Mouse (Mus musculus): ENCODE measurements around the gene Ankfy1. TPM values are rescaled to one million over a fixed set of nuclear protein-coding genes. Genes with fewer than 3 reads are reported as not detected.

Gene Ankfy1
- polyA plus RNA-seq, 1 experiment from 2014 or later = 26.8 TPM

DNA sequence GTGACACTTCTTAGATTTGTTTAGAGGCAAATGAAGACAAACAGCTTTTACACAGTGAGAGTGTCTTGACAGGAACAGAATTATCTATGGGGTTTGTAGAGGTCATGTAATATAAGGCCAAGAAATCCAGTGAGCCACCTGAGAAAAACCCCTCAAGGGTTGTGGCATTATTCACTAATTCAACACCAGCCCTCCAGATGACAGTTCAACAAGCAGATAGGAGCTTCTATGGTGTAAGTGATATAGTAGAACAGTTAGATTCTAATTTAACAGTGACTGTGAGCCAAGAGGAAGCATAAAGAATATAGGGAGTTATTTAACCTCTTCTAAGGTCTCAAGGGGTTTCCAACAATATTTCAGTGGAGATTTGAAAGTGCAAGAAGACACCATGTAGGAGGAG lies 108.3 kb downstream of the Ankfy1 start:
- no peaks in the 10 kb centered on the region for H3K27me3 ChIP-seq (replicated peaks)
- no peak overlapping the region for H3K27ac ChIP-seq
- peaks cover 8% of the 10 kb centered on the region for H3K4me1 ChIP-seq
- no peak overlapping the region for H3K9ac ChIP-seq
- ATAC-seq (ENCODE audit: low FRiP score, low read depth) = no peak
- H3K4me2 ChIP-seq (replicated peaks) = no peak overlapping the region
- H3K9me3 ChIP-seq = no peaks in the 10 kb centered on the region
- no peak overlapping the region for H3K4me3 ChIP-seq
- H3K36me3 ChIP-seq = no peaks in the 10 kb centered on the region

DNA sequence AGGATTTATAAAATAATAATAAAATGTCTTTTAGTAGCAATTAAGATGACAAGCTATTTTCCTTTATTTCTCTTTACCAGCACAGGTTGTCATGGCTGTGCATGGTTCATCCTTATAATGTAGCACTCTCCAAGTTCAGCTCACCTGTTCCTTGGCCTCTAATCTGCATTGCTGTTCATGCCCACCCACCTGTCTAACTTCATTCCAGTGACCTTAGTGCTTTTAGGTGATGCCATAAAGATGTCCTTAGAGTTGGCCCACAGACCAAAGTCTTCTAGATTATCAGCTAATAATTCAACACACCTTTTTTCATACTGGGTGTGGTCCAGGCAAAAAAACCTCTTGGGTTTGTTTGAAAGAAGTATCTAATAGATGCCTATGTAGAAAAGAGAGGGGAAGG lies 111.4 kb downstream of the Ankfy1 start:
- Histone ChIP-seq H3K36me3 (no peaks in the 10 kb centered on the region), H3K4me2 (replicated peaks) (no peak overlapping the region), H3K9ac (no peak overlapping the region), H3K27ac (no peak overlapping the region), H3K4me1 (peaks cover 8% of the 10 kb centered on the region), H3K4me3 (no peak overlapping the region), H3K27me3 (replicated peaks) (no peaks in the 10 kb centered on the region), H3K9me3 (no peaks in the 10 kb centered on the region)
- ATAC-seq (ENCODE audit: low FRiP score, low read depth) = no peak

DNA sequence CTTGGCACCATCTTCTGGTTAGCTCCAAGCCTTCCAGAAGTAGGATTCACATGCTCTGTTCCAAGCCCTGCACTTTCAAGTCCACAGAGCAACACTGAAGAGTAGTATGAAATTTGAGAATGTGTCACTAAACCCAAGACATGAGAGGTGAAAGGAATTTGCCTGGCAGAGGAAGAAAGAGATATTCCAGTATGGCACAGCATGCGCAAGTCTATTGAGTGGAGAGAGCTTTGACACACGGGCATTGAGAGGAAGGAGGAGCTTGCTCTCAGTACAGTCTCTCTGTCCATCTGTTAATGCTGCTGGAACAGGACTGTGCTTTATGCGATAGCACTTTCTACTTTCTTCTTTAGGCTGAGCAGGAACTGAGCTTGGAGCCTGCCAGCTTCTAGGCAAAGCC lies 113.2 kb downstream of the Ankfy1 start:
- Histone ChIP-seq H3K9me3 (no peaks in the 10 kb centered on the region), H3K4me2 (replicated peaks) (no peak overlapping the region), H3K4me1 (no peaks in the 10 kb centered on the region), H3K9ac (no peak overlapping the region), H3K27me3 (replicated peaks) (no peaks in the 10 kb centered on the region), H3K36me3 (no peaks in the 10 kb centered on the region), H3K4me3 (no peak overlapping the region), H3K27ac (no peak overlapping the region)
- ATAC-seq (ENCODE audit: low FRiP score, low read depth) = no peak
- 89% methylated on average over 3 of the region's 3 CpGs for WGBS

DNA sequence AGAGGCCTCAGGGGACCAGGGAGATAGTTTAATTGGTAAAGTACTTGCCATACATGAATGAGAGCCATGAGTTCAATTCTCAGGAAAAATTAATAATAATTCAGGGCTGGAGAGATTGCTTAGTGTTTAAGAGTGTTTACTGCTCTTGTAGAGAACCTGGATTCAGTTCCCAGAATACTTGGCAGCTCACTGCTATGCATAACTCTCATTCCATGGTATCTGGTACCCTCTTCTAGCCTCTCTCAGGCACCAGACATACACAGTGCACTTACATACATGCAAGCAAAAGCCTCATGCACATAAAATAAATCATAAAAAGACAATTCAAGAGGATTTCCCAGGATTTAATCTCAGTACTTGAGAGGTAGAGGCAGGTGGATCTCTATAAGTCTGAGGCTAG lies 114.8 kb downstream of the Ankfy1 start:
- no peak for ATAC-seq (ENCODE audit: low FRiP score, low read depth)
- H3K27ac ChIP-seq = no peak overlapping the region
- no peaks in the 10 kb centered on the region for H3K9me3 ChIP-seq
- no peaks in the 10 kb centered on the region for H3K4me1 ChIP-seq
- H3K27me3 ChIP-seq (replicated peaks) = no peaks in the 10 kb centered on the region
- no peak overlapping the region for H3K9ac ChIP-seq
- H3K4me2 ChIP-seq (replicated peaks) = no peak overlapping the region
- H3K36me3 ChIP-seq = no peaks in the 10 kb centered on the region
- H3K4me3 ChIP-seq = no peak overlapping the region

DNA sequence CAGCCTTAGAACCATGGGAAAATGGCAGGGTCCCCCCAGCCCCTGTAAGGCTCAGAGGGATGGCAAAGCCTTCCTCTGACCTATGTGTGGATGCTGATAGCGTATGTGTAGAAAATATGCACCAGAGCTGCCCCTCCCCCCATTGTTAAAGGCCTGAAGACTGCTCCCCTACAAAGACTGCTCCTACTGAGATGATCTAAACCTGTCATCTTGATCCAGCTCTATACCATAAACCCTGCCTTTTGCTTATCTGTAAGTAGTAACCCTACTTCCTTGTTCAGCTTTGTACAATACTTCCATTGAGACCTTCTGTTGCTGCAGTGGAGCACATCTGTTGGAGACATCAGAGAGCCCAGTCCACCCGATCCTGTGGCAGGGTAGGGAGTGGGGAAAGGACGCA lies 115.4 kb downstream of the Ankfy1 start:
- H3K4me3 ChIP-seq = no peak overlapping the region
- 84% methylated on average over 3 of the region's 3 CpGs for WGBS

DNA sequence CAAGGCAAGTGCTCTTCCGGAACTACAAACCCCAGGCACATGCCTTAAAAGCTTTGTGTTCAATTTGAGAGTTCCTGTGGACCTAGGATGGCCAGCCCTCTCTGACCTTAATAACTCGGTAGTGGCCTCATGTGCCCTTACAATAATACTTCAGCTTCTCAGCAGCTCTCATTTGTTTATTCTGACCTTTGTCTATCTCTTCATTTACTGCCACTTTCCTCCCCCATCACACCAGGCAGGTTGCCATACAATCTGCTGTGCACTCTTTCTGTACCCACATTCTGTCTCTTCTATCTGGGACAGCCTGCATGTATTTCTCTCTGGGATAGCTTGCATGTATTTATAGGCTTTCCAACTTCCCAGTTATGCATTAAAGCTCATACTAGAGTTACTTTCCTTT lies 116.8 kb downstream of the Ankfy1 start:
- Histone ChIP-seq H3K27ac (no peak overlapping the region), H3K9ac (no peak overlapping the region), H3K4me2 (replicated peaks) (no peak overlapping the region), H3K27me3 (replicated peaks) (no peaks in the 10 kb centered on the region), H3K9me3 (no peaks in the 10 kb centered on the region), H3K4me3 (no peak overlapping the region), H3K4me1 (no peaks in the 10 kb centered on the region), H3K36me3 (no peaks in the 10 kb centered on the region)
- ATAC-seq (ENCODE audit: low FRiP score, low read depth) = no peak
- WGBS = 77% methylated on average over 2 of the region's 2 CpGs

More for the DNA sequence above, 115.4 kb downstream of the Ankfy1 start:
- Histone ChIP-seq H3K27ac (no peak overlapping the region), H3K4me2 (replicated peaks) (no peak overlapping the region), H3K27me3 (replicated peaks) (no peaks in the 10 kb centered on the region), H3K9ac (no peak overlapping the region), H3K36me3 (no peaks in the 10 kb centered on the region), H3K9me3 (no peaks in the 10 kb centered on the region), H3K4me1 (no peaks in the 10 kb centered on the region)
- ATAC-seq (ENCODE audit: low FRiP score, low read depth) = no peak

DNA sequence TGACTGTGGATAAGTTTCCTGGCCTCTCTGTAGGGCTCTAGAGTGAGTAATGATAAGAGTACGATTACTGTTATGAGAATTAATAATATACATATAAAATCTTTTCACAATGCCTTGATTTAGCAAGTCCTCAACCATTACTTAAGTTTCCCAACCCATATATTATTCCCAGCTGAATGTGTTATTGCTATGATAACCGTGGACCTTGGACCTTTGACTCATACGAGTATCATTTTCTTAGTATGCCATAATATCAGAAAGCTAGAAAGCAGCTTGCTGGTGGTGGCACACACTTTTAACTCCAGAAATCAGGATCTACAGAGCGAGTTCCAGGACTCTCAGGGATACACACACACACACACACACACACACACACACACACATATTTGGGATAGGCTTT lies 118.2 kb downstream of the Ankfy1 start:
- Histone ChIP-seq H3K27me3 (replicated peaks) (no peaks in the 10 kb centered on the region), H3K4me2 (replicated peaks) (no peak overlapping the region), H3K9ac (no peak overlapping the region), H3K36me3 (no peaks in the 10 kb centered on the region), H3K4me1 (no peaks in the 10 kb centered on the region), H3K27ac (no peak overlapping the region), H3K9me3 (no peaks in the 10 kb centered on the region), H3K4me3 (no peak overlapping the region)
- 88% methylated on average over 4 of the region's 4 CpGs for WGBS
- no peak for ATAC-seq (ENCODE audit: low FRiP score, low read depth)

DNA sequence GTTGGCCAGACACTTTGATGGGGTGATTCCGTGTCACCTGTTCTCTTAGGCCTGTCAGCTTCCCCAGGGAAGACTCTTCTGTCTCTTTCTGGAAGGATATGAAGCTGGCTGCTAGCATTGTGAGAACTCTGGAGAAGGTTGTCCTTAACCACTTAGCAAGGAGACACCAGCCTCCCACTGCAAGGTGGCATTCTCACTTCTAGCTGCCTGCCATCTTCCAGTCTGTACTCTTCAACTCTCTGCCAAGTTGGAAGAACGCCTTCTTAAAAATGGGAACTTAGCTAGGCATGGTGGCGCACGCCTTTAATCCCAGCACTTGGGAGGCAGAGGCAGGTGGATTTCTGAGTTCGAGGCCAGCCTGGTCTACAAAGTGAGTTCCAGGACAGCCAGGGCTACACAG lies 123.9 kb downstream of the Ankfy1 start:
- H3K4me1 ChIP-seq = no peaks in the 10 kb centered on the region
- ATAC-seq (ENCODE audit: low FRiP score, low read depth) = no peak
- no peak overlapping the region for H3K27ac ChIP-seq
- H3K9me3 ChIP-seq = no peaks in the 10 kb centered on the region
- H3K4me3 ChIP-seq = no peak overlapping the region
- H3K4me2 ChIP-seq (replicated peaks) = no peak overlapping the region
- H3K27me3 ChIP-seq (replicated peaks) = no peaks in the 10 kb centered on the region
- no peaks in the 10 kb centered on the region for H3K36me3 ChIP-seq
- WGBS = 95% methylated on average over 5 of the region's 5 CpGs
- H3K9ac ChIP-seq = no peak overlapping the region

DNA sequence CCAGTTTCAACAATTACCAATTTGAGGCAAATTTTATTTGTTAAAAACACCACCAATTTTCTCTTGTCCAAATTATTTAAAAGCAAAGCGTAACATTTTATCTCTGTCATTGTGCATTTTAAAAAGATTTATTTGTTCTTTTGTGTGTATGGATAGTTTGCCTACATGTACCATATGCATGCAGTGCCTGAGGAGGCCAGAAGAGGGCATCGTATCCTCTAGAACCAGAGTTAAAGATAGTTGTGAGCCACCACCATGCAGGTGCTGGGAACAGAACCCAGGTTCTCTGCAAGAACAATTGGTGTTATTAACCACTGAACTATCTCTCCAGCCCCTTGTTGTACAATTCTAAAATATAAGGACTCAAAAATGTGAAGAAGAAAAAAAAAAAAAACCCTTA lies 124.4 kb downstream of the Ankfy1 start:
- no peak for ATAC-seq (ENCODE audit: low FRiP score, low read depth)
- H3K36me3 ChIP-seq = no peaks in the 10 kb centered on the region
- WGBS = 76% methylated on average over 2 of the region's 2 CpGs
- no peak overlapping the region for H3K27ac ChIP-seq
- H3K9me3 ChIP-seq = no peaks in the 10 kb centered on the region
- H3K9ac ChIP-seq = no peak overlapping the region
- no peak overlapping the region for H3K4me2 ChIP-seq (replicated peaks)
- no peak overlapping the region for H3K4me3 ChIP-seq
- H3K4me1 ChIP-seq = no peaks in the 10 kb centered on the region
- H3K27me3 ChIP-seq (replicated peaks) = no peaks in the 10 kb centered on the region

DNA sequence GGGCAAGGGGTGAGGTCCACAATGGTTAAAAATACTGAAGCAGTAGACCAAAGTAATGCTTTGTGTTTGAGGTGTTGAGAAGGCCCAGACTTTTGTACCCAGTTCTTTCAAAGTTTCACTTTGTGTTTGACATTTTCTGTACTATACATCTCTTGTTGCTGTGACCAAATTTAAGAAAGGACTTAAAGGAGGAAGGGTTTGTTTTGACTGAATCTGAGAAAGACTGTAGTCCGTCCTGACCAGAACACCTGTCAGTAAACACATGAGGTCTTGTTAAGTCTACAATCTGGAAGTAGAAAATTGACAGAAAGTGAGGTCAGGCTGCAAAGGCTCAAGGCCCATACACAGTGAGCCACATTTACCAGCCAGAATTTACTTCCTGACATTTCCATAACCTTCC lies 127.1 kb downstream of the Ankfy1 start:
- H3K4me3 ChIP-seq = no peak overlapping the region
- peaks cover 19% of the 10 kb centered on the region for H3K36me3 ChIP-seq
- H3K9me3 ChIP-seq = no peaks in the 10 kb centered on the region
- no peaks in the 10 kb centered on the region for H3K4me1 ChIP-seq
- H3K9ac ChIP-seq = no peak overlapping the region
- no peaks in the 10 kb centered on the region for H3K27me3 ChIP-seq (replicated peaks)
- ATAC-seq (ENCODE audit: low FRiP score, low read depth) = no peak
- WGBS = 96% methylated on average over 1 of the region's 1 CpGs
- H3K27ac ChIP-seq = no peak overlapping the region
- no peak overlapping the region for H3K4me2 ChIP-seq (replicated peaks)

DNA sequence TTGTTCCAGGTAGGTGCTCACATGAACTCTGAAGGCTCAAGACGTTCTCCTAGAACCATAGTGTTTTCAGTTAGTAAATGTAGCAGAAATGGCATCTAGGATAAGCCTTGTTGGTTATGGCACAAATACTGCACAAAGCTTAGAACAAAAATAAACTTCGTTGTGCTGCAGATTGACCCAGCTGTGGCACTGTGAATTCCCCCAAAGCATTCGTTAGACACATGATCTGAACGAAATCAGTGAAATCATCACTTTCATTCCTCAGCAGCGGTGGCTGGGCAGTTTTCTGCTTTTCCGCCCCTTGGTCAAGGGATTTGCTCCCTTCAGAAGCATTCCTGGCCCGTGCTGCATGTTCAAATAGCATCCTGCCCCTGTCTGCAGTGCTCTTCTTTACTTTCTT lies 128.3 kb downstream of the Ankfy1 start:
- Histone ChIP-seq H3K4me1 (no peaks in the 10 kb centered on the region), H3K27me3 (replicated peaks) (no peaks in the 10 kb centered on the region), H3K36me3 (peaks cover 24% of the 10 kb centered on the region), H3K4me3 (no peak overlapping the region), H3K4me2 (replicated peaks) (no peak overlapping the region), H3K9me3 (no peaks in the 10 kb centered on the region), H3K9ac (no peak overlapping the region), H3K27ac (no peak overlapping the region)
- ATAC-seq (ENCODE audit: low FRiP score, low read depth) = no peak
- WGBS = 92% methylated on average over 7 of the region's 7 CpGs

DNA sequence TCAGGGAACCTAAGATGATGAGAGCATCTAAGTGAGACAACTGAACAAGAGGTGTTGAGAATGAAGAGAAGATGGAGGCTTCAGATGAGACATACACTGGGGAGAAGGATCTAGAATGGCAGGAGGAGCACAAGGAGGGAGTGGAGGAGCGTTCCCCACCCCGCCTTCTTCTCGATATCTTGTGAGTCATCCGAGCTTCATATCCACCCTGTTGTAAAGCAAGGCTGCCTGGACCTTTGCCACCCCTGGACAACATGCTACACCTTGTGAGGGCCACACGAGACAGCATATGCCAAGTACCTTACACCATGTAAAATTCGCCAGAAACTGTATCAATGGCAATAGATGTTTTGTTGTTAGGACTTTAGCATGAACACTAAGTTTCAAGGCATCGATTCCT lies 131.2 kb downstream of the Ankfy1 start:
- peaks cover 35% of the 10 kb centered on the region for H3K36me3 ChIP-seq
- H3K9ac ChIP-seq = no peak overlapping the region
- no peaks in the 10 kb centered on the region for H3K9me3 ChIP-seq
- 97% methylated on average over 7 of the region's 7 CpGs for WGBS
- H3K4me2 ChIP-seq (replicated peaks) = no peak overlapping the region
- H3K4me1 ChIP-seq = no peaks in the 10 kb centered on the region
- H3K4me3 ChIP-seq = no peak overlapping the region
- no peaks in the 10 kb centered on the region for H3K27me3 ChIP-seq (replicated peaks)
- ATAC-seq (ENCODE audit: low FRiP score, low read depth) = no peak
- H3K27ac ChIP-seq = no peak overlapping the region
